Mouse (Mus musculus): ENCODE measurements around the gene Cdhr2.

The Cdhr2 gene

DNA sequence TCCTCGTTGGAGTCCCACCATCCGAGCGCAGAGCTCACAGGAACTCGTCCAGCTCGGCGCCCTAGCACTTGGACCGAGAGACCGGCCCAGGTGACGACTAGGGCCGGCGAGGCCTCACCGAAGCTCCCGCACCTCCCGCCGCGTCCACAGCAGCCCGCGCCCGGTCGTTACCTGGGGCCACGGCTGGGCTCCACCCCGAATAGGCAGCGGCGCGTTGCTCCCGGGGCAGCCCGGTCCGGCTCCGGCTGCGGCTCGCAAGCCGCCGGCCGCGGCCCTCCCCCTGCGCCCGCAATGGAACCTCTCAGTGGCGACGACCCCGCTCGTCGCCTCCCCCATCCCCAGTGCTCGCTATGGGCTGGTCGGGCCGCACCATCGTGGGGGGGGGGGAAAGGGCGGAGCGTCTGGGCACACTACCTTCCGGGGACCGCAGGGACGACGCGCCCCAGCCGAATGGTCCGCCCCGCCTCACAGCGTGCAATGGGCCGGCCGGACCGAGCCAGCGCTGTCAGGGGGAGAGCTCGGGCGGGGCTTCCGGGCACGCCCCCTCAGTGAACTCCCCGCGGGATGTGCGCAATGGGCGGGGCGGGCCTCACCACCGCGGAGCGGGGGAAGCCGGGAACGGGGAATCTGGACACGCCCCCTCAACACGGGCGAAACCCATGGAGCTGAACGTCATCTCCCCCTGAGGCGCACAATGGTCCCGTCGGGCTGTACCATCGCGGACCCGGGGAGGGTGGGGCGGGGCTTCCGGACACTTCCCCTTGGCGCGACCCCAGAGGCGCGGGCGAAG, 7.5 kb upstream of the Cdhr2 start, which contains the start of gene Rnf44:
Gene Rnf44, minus strand, starts transcription at position 350 of the 790 bp plus-strand sequence.
- peak; percentile 90 for DNase-seq (ENCODE audit: low spot score)

DNA sequence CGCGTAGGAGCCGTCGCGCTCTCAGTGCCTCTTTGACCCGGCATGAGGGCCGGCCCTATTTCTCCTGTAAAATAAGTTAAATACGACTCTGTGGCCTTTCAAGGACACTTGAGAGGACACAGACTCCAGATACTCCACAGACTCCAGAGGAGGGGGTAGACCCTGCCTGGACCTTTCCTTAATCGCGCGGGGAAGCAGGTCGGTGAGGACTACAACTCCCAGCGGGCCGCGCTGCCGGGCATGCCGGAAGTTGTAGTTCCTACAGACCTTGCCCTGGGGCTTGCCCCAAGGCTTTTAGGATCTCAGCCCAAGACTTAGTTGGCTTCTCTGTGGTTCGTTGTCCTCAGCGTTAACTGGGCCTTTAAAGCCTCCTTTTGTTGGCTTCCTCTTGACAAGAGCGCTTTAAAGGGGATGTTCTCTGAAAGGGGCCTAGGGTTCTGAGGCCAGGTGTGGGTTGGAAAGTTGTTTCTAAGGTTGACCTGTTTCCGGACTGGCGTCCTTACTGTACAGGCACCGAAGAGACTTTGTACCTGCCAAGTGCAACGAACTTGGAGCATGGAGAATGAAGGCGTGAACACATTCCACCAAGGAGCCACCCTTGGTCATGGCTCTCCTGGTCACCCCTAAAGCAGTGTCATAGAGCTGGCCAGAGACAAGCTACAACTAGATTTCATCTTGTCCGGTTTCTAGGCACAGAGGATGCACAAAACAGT, 6.8 kb upstream of the Cdhr2 start:
- DNase-seq (ENCODE audit: low spot score) = no peak

DNA sequence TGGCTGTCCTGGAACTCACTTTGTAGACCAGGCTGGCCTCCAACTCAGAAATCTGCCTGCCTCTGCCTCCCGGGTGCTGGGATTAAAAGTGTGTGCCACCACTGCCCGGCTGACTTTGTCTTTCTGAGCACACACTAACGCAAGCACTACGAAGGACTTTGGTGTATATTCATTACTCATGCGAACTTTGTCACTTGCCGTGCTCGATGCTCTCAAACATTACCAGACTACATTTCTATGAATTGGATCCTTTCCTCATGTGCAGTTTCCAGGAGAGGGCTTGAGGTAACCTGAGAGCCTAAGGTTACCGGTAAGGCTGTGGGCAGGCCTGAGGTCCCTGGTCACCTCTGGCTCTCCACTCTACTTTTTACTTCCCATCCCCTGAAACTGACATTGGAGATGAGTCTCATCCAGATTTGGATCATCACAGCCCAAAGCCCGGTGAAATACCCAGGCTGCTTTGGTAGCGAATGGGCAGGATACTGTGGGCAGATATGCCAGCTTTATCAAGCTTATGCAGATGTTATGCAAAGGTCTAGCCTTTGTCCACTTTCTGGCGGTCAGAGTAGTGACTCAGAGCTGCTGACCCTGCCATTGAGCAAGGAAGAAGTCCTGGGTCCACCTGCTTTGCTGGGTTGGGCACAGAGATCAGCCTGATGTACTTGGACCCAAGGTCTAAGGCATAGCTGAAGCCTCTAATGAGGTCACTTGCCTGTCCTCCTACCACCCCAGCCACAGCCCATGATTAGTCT, 5.6 kb upstream of the Cdhr2 start:
- no peak for DNase-seq (ENCODE audit: low spot score)

DNA sequence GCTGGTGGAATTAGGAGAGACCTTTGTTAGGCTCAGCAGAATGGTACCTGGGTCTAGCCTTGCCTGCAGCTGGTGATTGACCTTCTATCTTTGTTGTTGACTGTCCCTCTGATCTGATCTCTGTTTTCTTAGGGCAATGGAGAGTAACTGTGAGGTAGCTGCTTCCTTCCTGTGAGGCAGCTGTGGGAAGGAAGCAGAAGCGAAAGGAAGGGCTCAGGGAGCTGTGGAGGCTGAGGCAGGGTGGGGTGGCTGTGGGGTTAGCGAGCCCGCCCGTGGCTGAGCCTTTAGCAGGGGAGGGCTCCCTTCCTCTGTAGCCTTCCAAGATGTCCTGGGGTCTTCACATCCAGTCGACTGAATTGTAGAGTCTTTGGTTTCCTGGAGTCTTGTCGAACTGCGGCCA, 1.2 kb downstream of the Cdhr2 start:
- no peak for DNase-seq (ENCODE audit: low spot score)

DNA sequence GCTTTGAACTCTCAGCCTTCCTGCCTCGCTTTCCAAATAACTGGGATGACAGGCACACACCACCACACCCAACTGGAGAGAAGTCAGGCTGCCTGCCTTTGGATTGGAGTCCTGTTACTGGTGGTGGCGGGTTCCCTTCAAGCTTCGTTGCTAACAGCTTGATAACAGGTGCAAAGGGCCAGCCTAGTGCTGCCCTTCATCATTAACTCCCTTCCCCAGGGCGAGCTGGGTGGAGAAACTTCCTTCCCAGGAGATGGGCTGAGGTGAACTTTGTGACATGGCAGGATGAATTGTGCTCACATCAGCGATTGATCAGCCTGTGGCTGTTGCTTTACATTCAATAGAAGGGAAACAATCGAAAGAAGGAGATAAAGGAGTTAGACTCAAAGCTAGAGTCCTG, 3.6 kb downstream of the Cdhr2 start:
- no peak for DNase-seq (ENCODE audit: low spot score)

DNA sequence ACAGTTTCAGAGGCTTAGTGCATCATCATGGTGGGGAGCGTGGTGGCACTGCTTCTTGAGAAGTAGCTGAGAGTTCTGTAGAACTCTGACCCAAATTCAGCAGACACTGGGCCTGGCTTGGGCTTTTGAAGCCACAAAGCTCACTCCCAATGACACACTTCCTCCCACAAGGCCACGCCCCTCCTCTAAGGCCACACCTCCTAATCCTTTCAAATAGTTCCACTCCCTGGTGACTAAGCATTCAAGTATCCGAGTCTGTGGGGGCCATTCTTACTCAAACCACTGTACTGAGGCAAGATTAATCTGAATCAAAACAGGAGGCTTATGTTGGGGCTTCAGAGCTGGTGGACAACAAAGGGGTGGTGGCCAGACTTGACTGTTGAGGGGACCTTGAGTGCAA, 9.6 kb downstream of the Cdhr2 start:
- DNase-seq (ENCODE audit: low spot score) = no peak

DNA sequence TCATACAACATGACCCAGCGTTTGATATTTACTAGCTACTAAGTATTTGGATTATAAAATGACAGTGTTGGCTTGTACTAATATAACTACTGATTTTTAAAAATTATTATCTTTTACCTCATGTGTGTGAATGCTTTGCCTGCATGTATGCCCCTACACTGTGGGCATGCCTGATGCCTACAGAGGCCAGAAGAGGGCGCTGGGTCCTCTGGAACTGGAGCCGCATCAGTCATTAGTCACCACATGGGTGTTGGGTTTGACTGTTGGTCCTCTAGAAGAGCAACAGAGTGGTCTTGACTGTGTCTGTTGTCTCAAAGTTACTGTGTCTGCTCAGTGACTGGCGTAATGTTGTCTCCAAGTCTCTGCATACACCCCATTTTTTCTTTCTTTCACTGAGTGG, 13.1 kb downstream of the Cdhr2 start:
- no peak for DNase-seq (ENCODE audit: low spot score)

DNA sequence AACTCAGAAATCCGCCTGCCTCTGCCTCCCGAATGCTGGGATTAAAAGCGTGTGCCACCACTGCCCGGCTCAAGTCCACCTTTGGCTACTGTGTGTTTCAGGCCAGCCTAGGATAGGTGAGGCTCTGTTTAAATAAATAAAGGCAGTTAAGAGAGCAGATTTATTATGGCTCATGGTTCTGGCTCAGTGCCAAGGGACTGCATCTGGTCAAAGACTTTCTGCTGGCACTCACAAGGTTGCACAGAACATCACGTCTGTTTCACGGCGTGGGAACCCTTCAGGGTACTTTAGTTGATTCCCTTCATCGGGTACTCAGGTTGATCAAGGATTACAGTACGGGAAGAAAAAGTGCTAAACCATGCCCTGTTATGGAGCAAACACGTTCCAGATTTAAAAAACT, 13.7 kb downstream of the Cdhr2 start:
- no peak for DNase-seq (ENCODE audit: low spot score)

DNA sequence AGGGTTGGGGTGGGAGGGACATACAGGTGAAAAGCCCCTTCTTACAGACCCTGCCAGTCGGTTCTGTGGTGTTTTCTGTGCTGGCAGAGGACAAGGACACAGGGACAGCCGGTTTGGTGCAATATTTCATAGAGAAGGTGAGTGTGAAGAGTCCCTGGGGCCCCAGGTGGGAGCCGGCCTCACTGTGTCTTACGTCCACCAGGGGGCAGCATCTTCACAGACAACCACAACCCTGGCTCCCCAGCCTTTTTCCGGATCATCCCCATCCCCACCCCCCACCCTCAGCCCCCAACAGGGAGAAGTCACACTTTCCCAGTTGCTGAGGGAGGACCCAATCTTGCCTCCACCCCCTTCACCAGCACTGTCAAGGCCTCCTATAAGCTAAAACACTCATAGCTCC, 15.7 kb downstream of the Cdhr2 start:
- no peak for DNase-seq (ENCODE audit: low spot score)

DNA sequence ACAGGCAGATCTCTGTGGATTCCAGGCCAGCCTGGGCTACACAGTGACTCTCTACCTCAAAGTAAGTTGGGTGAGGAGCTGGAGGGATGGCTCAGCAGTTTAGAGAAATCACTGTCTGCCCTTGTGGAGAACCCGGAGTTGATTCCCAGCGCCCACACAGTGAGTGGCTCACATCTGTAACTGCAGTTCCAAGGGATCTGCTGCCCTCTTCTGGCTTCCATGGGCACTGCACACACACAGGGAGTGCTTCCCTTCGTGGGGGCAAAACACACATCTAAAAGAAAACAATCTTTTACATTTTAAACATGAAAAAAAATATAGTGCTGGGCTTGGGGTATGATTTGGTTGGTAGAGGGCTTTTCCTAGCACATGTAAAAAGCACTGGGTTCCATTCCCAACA, 21.9 kb downstream of the Cdhr2 start:
- DNase-seq (ENCODE audit: low spot score) = no peak

DNA sequence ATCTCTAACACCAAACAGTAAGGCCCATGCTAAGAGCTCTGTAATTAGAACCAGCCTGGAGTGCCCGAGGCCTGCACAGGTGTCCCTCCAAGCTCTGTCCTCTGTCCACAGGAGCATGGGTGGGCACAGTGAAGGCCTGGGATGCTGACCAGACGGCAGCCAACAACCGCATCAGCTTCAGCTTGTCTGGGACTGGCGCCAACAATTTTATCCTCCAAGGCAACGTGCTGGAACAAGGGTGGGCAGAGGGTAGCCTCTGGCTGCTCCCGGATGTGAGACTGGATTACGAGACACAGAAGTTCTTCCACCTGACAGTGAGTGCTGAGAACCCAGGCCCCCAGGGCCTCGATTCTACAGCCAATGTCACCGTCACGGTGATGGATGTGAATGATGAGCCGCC, 24.9 kb downstream of the Cdhr2 start:
- no peak for DNase-seq (ENCODE audit: low spot score)

DNA sequence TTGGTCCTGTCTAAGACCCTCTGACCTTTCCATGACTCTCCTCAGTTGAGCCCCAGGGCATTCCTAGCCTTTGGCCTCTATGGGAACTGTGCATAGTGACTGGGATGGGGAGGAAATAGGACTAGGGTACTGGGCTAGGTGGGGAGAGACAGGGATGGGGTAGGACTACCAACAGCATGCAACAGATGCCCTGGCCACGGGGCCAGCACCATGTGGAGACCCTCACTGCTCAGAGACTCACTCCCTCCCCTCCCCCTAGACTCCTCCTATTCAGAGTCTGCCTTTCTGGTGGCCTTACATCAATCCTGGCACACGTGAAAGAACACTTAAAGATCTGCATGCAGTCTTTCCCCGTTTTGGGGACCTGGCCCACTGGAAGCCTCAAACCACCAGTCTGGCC, 35.7 kb downstream of the Cdhr2 start:
- no peak for DNase-seq (ENCODE audit: low spot score)

DNA sequence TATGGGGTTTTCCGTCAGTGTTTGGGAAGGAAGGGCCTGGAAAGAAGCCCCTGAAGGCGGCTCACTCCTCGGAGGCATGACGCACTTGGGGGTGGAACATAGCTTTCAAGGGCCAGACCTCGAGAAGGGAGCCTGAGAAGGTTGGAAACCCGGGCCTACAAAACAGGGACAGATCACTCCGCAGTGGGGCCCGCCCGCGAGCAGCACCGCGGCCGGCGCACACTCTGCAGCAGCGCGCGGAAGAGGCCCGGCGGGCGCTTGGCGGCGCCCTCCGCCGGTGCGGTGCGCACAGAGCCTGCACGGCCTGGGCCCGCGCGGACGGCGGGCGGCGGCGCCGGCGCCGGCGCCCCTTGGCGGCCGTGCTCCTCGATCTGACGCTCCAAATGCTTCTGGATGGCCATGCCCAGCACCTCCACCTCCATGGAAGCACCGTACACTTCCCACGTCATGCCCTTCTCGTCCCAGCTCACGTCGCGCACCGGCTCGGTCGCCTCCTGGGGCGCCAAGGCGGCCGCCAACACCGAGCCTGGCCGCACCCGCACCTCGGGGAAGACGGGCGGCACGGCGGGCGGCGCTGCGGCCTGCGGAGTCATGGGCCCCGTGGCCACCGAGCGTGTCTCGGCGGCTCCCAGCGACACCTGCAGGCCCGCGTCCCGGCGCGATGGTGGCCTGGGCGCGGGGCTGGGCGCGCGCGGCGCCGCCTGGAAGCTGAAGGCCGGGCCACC, 36.4 kb downstream of the Cdhr2 start:
- DNase-seq (ENCODE audit: low spot score) = no peak

DNA sequence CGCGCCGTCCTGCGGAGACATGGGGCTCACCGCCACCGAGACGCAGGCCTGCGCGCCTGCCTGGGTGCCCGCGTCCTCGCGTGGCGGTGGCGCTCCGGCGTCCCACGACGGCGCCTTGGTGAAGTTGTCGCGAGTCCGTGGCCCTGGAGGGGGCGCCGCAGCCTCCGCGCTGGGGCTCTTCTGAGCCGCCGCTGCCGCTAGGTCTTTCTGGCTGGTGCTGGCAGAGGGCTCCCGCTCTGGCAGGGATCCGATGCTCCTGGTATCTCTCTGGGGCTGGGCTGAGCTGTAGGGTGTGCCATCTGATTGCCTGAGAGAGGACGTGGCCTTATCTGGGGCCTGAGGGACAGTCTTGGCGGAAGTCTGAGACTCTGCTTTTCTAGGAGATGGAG, 36.9 kb downstream of the Cdhr2 start:
- no peak for DNase-seq (ENCODE audit: low spot score)

DNA sequence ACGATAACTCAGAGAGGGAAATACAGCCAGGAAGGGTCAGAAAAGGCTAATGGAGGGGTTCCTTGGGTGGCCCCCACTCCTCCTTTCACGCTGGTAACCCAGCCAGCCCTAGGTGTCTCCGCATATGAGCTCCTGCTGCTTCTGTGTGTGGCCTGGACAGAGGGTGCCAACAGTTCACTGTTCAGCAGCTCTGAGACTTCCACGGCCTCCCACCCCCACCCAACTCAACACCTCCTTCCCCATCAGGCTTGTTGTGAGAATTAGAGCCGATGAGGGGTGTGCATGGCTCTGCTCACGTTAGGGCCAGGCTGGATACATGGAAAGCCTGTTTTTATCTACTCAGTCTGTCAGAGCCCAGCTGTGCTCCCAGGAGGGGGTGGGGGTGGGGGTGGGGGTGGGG, 44.8 kb downstream of the Cdhr2 start:
- no peak for DNase-seq (ENCODE audit: low spot score)

DNA sequence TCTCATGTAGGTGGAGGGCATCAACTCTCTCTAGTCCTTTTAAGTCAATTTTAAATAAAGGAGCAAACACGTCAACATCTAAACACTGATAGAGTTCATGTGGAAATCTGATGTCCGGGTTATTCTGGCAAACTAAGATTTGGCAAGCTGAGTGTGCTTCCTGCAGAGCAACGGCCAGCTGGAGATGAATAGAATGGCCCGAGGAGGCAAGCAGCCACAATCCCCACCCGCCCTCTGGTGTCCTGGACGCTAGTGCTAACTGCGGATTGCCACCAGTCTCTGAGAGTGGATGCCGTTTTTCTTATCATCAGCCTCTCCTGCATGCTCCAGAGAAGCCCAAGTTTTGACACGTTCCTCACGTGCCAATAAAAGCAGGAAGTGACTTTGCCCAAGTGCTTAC, 45.6 kb downstream of the Cdhr2 start:
- DNase-seq (ENCODE audit: low spot score) = no peak

DNA sequence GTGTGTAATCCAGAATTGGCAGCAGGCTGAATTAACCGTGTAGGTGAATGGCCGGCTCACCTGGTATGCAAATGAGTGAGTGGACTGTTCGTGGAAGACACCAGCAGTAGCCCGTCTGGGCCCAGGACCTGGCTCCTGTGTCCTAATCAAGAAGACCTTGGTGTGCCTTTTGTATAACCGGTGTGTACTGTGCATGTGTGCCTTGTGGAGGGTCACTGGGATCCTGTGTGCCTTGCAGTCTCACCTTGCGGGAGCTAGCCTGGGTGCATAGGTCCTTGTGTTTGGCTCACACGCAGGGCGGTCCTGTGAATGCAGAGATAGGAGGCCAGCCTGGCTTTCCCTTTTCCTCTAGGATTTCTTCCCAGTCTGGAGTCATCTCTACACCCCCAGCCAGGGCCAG, 46.9 kb downstream of the Cdhr2 start:
- no peak for DNase-seq (ENCODE audit: low spot score)

DNA sequence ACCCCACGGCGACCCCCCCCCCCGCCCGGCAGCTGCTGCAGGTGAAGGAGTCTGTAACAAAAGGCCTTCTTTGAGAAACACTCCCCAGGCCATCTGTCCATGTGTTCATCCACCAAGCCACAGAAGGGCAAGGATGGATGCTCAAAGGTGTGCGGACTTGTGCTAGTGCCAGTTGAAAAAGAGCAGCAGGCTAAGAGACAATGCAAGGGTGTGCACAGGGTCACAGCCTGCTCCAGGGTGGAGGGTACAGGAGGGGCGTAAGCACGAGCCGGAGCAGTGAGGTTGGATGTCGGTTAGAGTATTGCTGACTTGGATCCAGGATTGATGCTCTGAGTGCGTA, 47.4 kb downstream of the Cdhr2 start:
- DNase-seq (ENCODE audit: low spot score) = no peak

DNA sequence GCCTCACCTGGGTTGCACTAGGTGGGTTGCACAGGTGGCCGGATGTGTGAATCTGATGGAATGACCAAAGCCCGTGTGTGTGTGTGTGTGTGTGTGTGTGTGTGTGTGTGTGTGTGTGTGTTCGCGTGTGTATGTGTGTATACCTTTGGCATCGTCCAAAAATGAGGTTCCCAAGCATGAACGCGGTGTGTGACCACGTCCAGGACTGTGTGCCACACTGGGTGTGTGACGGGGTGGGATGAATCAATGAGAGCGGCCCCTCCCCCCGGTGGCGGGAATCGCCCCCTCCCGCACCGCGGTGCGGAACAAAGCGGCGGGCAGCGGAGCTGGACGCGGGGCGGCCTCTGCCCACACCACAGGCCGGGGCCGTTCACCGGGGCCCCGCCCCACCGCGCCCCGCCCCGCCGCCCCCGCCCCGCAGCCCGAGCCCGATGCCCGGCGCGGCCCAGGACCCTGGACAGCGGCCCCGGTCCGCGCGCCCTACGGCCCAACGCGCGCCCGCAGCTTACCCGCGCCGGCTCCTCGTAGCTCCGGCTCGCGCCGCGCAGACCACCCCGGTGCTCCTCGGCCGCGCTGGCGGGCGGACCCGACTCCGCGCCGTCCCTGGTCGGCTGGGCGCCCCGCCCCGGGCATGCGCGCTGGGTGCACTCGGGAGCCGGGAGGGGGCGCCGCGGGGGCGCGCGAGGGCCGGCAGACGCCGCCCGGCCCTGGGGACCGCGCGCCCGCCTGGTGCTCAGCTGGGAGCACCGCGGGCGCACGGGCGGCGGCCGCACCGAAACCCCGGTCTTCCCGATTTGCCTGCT, 48.0 kb downstream of the Cdhr2 start:
- DNase-seq (ENCODE audit: low spot score) = no peak

DNA sequence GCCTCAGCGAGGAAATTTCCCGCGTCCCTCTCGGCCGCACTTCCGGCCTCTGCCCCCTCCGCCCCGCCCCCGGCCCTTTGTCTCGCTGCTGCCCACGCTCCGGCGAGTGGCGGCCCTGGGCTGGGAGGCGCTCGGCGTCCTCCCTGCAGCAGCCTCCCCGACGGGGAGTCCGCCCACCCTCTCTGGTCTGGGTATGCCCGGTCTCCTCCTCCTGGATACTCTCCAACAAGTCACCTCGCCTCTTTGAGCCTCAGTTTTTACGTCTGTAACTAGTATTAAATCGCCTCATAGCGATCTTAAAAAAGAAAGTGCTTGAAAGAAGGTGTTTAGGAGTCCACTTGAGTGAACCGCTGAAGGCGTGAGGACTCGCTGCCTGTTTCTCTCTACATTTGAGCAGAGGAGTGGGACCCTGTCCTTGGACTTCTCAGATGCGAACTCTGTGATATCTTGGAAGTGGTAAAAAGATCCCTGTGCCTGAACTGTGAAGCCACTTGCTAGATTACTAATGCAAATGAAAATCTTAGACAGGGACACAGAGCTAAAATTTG, 48.7 kb downstream of the Cdhr2 start, which contains the start of gene Gprin1:
Gene Gprin1, minus strand, starts transcription at position 11 of the 548 bp plus-strand sequence.
- DNase-seq (ENCODE audit: low spot score) = no peak

DNA sequence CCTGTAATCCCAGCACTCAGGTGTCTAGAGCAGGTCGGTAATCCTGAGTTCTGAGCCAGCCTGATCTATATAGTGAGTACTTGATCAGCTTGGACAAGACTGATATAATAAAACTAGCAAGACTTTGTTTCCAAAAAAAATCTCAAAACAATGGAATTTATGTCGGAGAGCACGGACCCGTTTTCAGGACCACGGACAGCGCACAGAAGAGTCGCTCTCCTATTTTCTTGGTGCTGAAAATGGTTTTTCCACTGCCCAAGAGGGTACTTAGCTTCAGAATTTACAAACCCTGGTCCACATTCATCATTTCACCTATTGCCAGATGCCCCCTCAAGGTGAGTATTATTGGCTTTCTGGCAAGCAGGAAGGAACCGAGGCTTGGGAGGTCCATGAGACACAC, 49.4 kb downstream of the Cdhr2 start:
- no peak for DNase-seq (ENCODE audit: low spot score)

Measured in ovary, postnatal 10 days (tissue).